Mouse (Mus musculus): ENCODE results near the gene Mtfr1l.
A peak's percentile ranks its signal among the peaks of the same experiment; 100 is the strongest.
"Not testable (repeated sequence)": the region's sequence is repeated elsewhere in the genome, so short reads cannot be mapped to it uniquely, and the experiment has no call there.

Gene Mtfr1l

DNA sequence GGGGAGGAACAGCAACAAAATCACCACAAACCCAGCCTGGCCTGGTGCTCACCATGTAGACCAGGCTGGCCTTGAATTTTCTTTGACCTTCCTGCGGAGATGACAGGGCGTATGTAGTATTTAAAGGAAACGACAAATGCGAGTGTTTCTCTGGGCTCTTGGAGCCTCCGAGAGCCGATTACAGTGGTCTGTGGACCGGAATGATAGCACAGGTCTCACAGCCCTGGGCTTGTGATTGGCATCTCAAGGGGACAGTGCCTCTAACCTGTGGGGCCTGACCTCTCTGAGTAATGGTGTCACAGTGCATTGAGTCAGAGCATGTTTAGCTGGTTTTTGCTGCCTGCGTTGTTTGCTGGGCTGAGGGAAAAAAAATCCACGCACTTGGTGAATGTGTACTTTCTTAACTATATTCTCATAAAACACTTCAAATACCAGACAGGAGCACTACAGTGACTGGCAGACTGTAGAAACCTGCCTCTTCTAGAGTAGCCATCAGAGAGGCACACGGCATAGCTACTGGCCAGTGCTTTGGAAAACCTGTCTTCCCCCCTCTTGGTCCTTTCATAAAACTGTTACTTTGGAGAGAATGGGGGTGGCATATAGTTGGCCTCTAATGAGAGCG is 20.8 kb downstream of the Mtfr1l start:
- no peak for DNase-seq

GRCm38 (mm10) chr4:134512798-134513197 is 22.4 kb downstream of the Mtfr1l start:
- no peak for DNase-seq

DNA sequence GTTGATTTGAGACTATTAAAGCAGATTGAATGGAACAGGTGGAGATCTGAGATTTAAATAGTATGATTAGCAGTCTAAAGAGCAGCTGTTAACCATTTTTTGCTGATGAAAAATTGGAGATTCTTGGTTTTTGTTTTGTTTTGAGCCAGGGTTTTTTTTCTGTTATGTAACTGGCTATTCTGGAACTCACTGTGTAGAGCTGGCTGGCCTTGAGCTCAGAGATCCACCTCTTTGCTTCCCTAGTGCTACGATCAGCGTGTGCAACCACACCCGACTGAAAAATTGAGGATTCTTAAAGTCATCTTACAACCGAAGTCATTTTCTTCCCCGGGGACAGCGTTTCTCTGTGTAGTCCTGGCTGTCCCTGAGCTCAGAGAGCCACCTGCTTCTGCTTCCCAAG is 23.5 kb downstream of the Mtfr1l start:
- no peak for DNase-seq

DNA sequence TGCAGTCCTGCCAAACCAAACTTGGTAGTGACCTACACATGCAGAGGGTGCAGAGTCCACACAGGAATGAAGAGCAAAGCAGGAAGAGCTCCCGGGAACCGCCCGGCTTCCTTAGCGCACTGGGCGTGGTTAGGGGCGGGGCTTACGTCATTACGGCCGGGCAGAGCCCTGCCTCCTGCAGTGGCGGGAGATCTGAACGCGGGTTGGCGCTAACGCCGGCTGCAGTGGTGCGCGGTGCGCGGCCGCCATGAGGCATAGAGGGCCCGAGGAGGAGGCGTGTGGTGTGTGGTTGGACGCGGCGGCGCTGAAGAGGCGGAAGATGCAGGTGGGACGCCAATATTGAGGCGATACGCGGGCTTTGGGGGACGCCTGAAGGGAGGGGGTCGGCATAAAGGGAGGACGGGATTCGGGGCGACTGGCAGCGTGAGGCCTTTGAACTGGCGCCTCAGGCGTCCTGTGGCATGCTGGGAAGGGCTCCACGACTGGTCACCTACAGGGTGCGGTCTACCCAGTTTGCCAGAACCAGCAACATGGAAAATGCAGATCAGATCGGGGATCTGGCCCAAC is 24.3 kb downstream of the Mtfr1l start, which contains the start of gene Aunip:
Gene Aunip (plus strand): TSS at position 155 of the 567 bp plus-strand sequence.
- DNase-seq: peak; percentile 81

DNA sequence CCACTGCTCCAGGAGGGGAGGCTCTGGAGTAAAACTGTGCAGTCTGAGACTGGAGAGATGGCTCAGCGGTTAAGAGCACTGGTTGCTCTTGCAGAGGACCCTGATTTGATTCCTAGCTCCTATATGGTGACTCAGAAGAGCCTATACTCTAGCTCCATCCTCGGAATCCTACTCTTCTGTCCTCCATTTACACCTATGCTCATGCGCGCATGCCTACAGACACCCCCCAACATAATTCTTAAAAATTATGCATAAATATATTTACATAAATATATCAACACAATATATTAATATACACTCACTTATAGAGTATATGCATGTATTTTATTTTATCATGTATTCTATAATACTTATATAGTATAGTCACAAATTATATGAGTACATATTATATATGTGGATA is 24.8 kb downstream of the Mtfr1l start:
- DNase-seq: no peak

DNA sequence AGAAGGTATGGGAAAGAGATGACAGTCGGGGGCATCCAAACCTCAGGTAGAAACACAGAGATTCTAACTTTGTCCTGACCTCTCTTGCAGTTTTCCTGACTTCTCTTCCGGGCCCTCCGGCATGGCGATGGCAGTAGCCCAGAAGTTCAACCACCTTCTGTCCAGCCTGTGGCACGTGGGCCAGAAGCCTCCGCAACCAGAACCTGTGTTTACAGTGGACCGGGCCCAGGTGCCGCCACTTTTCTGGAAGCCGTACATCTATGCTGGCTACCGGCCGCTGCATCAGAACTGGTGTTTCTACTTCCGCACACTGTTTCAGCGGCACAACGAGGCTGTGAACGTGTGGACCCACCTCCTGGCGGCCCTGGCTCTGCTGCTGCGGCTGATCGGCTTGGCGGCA is 28.5 kb downstream of the Mtfr1l start:
- DNase-seq: no peak

DNA sequence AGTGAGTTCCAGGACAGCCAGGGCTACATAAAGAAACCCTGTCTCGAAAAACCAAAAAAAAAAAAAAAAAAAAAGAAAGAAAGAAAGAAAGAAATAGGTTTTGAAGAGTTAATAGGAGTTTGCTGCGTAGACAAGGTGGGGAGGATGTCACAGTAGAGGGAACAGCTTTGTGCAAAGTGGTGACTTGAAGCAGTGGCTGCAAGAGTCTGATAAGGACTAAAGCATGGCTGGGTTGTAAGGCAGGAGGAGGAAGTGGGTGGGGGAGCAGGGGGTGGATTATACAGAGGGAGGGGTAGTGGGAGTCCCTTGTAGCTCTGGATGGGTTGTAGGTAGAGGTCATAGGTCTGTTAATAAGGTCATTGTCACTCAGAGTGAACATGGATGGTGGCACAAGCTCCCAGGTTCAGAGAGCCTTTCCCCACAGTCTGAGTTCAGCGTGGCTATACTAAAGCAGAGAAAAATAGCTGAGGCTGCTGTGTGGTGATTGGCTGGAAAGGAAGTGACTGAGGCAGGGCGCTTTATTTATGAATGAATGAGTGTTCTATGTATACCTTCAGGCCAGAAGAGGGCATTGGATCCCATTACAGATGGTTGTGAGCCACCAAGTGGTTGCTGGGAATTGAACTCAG is 29.1 kb downstream of the Mtfr1l start:
- DNase-seq: no peak

DNA sequence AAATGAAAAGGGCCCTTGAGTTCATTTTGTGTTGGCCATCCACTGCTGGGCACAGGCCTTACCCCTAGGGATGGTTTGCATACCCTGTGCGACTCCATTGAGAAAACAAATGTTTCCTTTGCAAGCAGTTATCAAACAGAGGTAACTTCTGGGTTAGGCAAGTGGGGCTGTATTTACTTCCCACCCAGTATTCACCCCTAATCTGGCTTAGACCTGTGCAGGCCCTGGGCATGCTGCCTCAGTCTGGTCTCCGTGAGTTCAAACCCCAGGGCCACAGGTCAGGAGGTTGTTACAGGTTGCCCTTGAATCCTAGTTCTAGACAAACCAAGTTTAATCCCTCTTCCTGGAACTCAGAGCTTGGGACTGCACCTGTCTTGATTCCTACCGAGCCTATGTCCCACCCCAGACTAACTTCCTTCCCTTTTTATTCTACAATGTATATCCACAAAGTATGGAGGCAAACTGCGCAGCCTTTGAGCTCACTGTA is 29.8 kb downstream of the Mtfr1l start:
- no peak for DNase-seq

- no peak for DNase-seq
Observed at GRCm38 (mm10) chr4:134503686-134504357, 31.4 kb downstream of the Mtfr1l start.

DNA sequence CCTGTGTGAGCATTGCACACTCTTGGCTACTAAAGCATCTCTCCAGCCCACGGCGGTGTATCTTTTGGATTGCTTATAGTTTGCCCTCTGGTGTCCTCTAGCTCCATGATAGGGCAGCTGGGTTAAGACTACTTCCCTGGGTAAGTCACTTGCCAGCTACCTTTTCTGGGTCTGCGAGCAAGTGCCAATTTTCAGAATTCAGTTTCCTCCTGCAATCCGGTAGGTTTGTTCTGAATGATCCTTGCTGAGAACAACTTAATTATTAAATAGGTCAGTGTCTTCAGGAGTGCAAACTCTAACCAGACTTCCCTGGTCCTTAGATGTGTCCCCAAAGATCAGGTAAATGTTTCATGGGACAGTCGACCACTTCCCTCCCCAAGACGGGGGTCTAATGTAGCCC is 34.1 kb downstream of the Mtfr1l start:
- DNase-seq: no peak

DNA sequence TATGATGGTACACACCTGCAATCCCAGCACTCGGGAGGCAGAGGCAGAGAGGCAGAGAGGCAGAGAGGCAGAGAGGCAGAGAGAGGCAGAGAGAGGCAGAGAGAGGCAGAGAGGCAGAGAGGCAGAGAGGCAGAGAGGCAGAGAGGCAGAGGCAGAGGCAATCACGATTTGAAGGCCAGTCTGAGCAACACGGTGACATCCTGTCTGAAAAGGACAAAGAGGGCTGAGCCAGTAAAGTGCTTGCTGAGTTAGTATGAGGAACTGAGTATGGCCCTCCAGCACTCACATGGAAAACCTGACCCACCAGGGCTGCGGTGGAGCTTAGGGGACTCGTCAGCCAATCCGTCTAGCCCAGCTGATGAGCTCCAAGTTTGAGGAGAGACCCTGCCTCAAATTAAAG is 36.2 kb downstream of the Mtfr1l start:
- not testable (repeated sequence) for DNase-seq

- DNase-seq: no peak
Observed at GRCm38 (mm10) chr4:134497986-134498731, 37.0 kb downstream of the Mtfr1l start.

DNA sequence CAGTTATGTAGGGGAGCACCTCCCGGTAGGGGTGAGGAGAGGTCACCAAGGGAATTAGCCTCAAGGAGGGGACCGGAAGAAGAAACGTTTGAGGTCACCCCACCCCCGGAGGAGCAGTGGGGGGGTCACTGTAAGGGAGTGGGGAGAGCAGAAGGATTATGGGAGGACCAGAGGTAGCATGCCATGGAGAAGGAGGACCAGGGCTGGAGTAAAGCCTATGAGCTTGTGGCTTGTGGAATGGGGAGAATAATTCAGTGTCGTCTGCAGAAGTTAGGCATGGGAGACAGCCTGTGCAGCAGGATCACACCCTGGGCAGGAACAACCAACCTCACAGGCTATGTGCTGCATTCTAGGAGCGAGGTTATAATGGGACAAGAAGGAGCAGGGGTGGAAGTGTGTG is 38.0 kb downstream of the Mtfr1l start:
- no peak for DNase-seq

DNA sequence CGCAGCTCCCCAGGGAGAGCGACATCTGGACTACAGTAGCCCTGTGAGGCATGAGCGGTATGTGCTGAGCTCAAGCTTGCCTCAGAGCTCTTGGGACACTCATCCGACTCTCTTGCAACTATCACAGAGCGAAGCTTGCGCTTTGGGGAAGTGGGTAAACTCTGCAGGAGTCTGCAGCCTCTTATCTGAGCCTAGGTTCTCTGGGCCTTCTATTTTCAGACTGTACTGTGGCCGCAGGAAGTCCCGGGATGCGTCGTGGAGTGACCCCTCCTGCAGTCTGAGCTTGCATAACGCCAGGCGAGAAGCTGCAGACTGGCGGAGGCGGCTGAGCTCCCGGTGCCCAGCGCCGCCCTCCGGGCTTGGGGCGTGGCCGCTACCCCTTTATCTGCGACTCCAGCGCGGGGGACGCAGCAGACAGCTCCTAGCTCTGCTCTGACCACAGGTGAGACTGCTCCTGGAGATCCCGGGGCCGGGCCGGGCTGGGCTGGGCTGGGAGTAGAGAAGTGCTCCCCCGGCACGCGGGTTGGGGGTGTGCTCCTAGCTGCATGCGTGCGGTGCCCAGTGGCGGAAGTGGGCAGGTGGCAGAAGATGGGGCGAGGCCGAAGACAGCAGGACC is 38.5 kb downstream of the Mtfr1l start, which contains the start of gene Paqr7:
Gene Paqr7 (plus strand): TSS at position 103 of the 616 bp plus-strand sequence.
- DNase-seq: peak; percentile 83

DNA sequence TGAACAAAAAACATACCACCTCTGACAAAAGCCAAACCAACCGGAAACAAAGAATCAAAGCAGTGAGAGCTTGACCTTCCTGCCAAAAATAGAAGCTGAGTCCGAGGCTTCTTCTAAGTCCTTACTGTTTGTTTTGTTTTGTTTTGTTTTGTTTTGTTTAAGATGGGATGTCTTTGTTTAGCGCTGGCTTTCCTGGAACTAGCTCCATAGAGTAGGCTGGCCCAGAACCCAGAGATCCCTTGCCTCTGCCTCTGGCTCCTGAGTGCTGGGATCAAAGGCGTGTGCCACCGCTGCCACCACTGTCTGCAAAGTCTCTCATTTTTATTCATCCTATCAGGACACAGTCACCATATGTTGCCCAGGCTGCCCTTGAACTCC is 39.7 kb downstream of the Mtfr1l start:
- no peak for DNase-seq

DNA sequence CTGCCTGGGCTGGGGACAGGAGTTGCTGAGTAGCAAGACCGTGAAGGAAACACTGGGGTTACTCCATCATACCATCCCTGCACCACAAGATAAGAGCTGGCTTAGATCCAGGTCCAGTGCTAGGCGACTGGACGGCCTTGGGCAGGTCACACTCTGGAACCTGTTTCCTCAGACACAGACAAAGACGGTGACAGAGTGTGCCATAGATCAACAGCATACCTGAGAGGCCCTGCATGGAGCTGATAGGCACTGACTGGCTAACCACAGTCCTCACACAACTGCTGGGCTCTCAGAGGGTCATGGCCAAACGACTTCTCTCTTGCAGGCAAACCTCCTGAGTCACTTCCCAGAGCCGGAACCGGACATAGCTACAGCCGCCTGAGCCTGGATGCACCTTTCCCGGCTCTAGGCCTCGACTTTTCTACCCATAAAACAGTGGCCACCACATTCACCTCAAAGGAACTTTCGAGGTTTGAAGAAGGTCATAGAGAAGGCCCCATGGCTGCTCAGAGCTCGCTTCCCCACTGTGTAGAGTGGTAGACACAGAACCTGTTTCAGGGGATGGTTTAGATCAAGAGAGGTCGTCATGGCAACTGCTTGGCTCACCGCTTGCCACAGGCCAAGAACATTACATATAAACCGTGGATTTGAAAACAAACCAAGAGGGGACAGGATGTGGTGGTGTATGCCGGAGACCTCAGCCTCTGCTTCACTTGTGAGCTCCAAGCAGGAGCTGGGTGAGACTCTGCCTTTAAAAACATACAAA is 40.2 kb downstream of the Mtfr1l start:
- no peak for DNase-seq

DNA sequence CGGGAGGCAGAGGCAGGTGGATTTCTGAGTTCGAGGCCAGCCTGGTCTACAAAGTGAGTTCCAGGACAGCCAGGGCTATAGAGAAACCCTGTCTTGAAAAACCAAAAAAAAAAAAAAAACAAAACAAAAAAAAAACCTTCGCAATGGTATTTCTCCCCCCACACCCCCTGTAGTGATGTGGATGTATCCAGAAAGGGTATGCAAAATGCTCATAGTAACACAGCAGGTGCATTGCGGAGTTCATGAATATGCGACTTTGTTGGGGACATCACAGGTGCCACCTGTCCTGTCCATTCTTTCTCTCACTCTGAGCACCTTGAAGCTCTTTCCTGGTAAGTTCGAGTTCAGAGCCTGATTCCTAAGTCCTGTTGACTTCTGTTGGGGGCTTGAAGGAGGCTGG is 41.0 kb downstream of the Mtfr1l start:
- DNase-seq: not testable (repeated sequence)

GRCm38 (mm10) chr4:134491716-134492115 is 43.5 kb downstream of the Mtfr1l start:
- DNase-seq: no peak

DNA sequence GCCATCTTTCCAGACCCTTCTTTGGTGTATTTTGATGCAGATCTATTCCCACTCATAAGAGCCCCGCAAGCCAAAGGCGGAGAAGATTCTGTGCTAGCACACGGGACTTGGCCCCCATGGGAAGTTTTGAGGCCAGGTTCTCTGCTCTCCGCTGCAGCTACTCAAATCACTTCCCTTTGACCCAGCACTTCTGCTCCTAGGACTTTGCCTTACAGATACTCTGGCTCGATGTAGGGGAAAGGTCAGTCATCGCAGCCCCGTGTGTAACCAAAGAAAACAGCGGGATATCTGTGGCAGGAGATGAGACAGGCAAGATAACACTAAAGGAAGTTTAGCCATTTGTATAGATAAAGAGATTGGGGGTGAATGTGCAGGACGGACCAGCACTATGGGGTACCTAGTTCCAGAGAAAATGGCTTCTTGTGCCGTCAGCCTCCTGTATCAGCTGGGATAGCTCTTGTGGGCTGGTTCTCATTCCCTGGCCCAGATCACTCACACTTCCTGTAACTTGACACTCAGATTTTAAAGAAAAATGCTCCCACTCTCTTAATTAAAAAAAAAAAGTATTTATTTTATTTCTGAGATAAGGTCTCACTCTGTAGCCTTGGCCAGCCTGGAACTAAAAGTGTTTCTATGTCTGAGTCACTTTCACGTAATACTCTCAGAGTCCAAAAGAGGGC is 45.1 kb downstream of the Mtfr1l start:
- DNase-seq: no peak

DNA sequence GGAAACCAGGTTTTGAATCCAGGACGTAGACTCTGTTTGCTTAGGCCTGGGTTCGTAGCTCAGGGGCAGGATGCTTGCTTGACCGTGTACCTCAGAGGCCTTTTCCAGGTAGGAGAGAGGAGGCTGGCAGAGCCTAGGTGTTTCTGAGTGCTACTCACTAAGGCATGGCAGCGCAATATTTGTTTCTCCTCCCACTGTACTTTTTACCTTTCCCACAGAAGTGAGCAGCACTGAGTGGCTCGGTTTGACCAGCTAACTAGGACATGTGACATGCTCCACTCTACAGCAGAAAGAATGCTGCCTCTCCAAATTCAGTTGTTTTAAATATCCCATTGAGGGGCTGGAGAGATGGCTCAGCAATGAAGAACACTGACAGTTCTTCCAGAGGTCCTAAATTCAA is 47.0 kb downstream of the Mtfr1l start:
- no peak for DNase-seq

Data from right cerebral cortex, postnatal 25 days (tissue).